Mouse (Mus musculus) midbrain, embryonic 13.5 days (tissue): ENCODE data around the gene Abcc9. TPM values are rescaled to one million over a fixed set of nuclear protein-coding genes. Genes with fewer than 3 reads are reported as not detected.

Source experiments
- ATAC-seq: fragments of 200-750 bp; cut with Nextera tagmentation; 2 replicates; pipeline ENCODE4 v1.8.0; 2017; ENCODE audit warnings: mild to moderate bottlenecking, moderate TSS enrichment, moderate library complexity
- H3K27ac ChIP-seq: fragments of 300-500 bp; sonication (generic); 2 replicates; pipeline ENCODE4 v1.5.1; 2015; ENCODE audit warnings: inconsistent platforms, mild to moderate bottlenecking, moderate library complexity
- H3K27me3 ChIP-seq: fragments of 300-500 bp; sonication (generic); 2 replicates; pipeline ENCODE4 v1.6.1; 2015; ENCODE audit warnings: mild to moderate bottlenecking, inconsistent platforms
- H3K36me3 ChIP-seq: fragments of 300-500 bp; sonication (generic); 2 replicates; pipeline ENCODE4 v1.6.1; 2015; ENCODE audit warnings: mild to moderate bottlenecking, inconsistent platforms
- H3K4me1 ChIP-seq: fragments of 300-500 bp; sonication (generic); replicated peaks from 2 replicates; pipeline ENCODE4 v1.6.1; 2015; ENCODE audit warnings: inconsistent platforms
- H3K4me2 ChIP-seq: fragments of 300-500 bp; sonication (generic); replicated peaks from 2 replicates; pipeline ENCODE4 v1.6.1; 2015; ENCODE audit warnings: moderate library complexity, mild to moderate bottlenecking, inconsistent platforms
- H3K4me3 ChIP-seq: fragments of 300-500 bp; sonication (generic); replicated peaks from 2 replicates; pipeline ENCODE4 v1.5.1; 2015; ENCODE audit warnings: mild to moderate bottlenecking, inconsistent platforms
- H3K9ac ChIP-seq: fragments of 300-500 bp; sonication (generic); replicated peaks from 2 replicates; pipeline ENCODE4 v1.6.1; 2015; ENCODE audit warnings: mild to moderate bottlenecking, inconsistent platforms
- H3K9me3 ChIP-seq: fragments of 300-500 bp; sonication (generic); 2 replicates; pipeline ENCODE4 v1.6.1; 2016; ENCODE audit warnings: mild to moderate bottlenecking, inconsistent platforms
- WGBS: fragments of 180-500 bp; shearing (Covaris S2); methylation state at CpG from one replicate; pipeline ENCODE4 v1.1.7; 2015; 5-methylcytosine and 5-hydroxymethylcytosine counted together
- polyA plus RNA-seq: library from polyadenylated mRNA; unstranded; fragments of >200 nt; fragmentation: Nextera tagmentation; extraction: Ambion mirVana; gene quantifications from 2 replicates; pipeline ENCODE4 v1.2.1, GENCODE M21; 2015

The Abcc9 gene
- polyA plus RNA-seq, 1 experiment from 2014 or later: 2.7 TPM

DNA sequence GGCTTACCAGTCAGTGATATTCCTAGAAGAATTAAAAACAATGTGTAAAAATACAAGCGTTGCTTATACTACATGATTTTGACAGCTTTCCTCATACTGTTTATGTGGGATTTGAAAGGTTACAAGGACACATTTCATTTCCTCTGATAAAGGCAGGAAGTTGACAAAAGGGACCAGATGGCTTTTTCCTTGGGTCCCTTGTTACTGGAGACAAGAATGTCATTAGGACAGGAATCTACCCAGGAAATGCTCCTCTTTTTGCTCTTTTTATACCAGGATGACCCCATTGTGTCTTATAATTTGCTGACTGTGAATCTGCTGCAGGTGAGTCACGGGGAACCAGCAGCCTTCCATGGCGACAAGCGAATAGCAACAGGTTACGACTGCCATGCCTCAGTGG lies 162.0 kb downstream of the Abcc9 start:
- 93% methylated on average over 5 of the region's 5 CpGs for WGBS
- Histone ChIP-seq H3K4me3 (no peak overlapping the region), H3K9ac (no peak overlapping the region)

DNA sequence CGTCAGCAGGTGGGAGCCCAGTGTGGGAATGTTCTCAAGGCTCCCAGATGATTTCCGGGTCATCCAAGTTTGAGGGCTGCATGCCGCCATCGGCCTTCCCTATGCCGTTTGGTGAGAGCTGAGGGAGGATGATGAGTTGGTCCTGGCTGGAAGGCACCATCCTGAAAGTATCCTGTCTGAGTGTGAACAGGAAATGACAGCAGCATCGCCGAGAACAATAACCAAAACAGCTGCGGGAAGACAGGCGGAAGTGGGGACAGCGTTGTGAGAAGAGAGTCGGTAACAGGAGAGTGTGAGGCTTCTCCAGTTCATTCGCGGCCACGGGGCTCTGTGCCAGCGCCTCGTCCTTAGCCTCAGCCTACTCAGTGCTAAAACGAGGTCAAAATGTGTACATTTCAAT lies 163.6 kb downstream of the Abcc9 start:
- H3K4me1 ChIP-seq: no peaks in the 10 kb centered on the region
- ATAC-seq: no peak

More for the DNA sequence above, 162.0 kb downstream of the Abcc9 start:
- Histone ChIP-seq H3K27me3 (no peaks in the 10 kb centered on the region), H3K27ac (no peak overlapping the region), H3K36me3 (no peaks in the 10 kb centered on the region), H3K4me1 (no peaks in the 10 kb centered on the region), H3K4me2 (no peak overlapping the region), H3K9me3 (no peaks in the 10 kb centered on the region)
- ATAC-seq: no peak

More for the DNA sequence above, 163.6 kb downstream of the Abcc9 start:
- no peak overlapping the region for H3K4me3 ChIP-seq
- H3K9me3 ChIP-seq: no peaks in the 10 kb centered on the region
- WGBS: 87% methylated on average over 17 of the region's 17 CpGs
- H3K9ac ChIP-seq: no peak overlapping the region
- no peaks in the 10 kb centered on the region for H3K36me3 ChIP-seq
- H3K27me3 ChIP-seq: no peaks in the 10 kb centered on the region
- H3K4me2 ChIP-seq: no peak overlapping the region
- no peak overlapping the region for H3K27ac ChIP-seq

Other genes starting within 250 kb of the Abcc9 start
- gene Gys2, start 229.2 kb downstream of the Abcc9 start, polyA plus RNA-seq: 0.05 TPM in 1 of 2 replicates, not detected in the other
- gene Ldhb, start 194.4 kb downstream of the Abcc9 start, polyA plus RNA-seq: 466 and 473 TPM in 2 replicates
- gene Kcnj8, start 130.7 kb downstream of the Abcc9 start, polyA plus RNA-seq: 11.0 and 11.4 TPM in 2 replicates
- gene Cmas, start 54.4 kb upstream of the Abcc9 start, polyA plus RNA-seq: 183 and 184 TPM in 2 replicates
- 0.18 and 0.26 TPM in 2 replicates for gene Sult6b2, start 102.2 kb upstream of the Abcc9 start, polyA plus RNA-seq